Mouse (Mus musculus): ENCODE measurements around the gene Rest. TPM values are rescaled to one million over a fixed set of nuclear protein-coding genes. Genes with fewer than 3 reads are reported as not detected.

The Rest gene
- polyA plus RNA-seq, 1 experiment, result 7.3 TPM

- WGBS, result 92% methylated on average over 5 of the region's 5 CpGs
- Histone ChIP-seq H3K4me1 (ENCODE audit: control insufficient read depth, insufficient read depth, low read length) (no peaks in the 10 kb centered on the region; the same call in 1 of the 2 replicates), H3K4me3 (replicated peaks; ENCODE audit: extremely low read depth, low read depth, low read length) (no peak overlapping the region)
- TF ChIP-seq POLR2A (IDR thresholded peaks at IDR 0.05; ENCODE audit: borderline replicate concordance, extremely low read depth, low read depth, low read length) (no peak), CTCF (IDR thresholded peaks at IDR 0.05; ENCODE audit: insufficient read depth, low read length) (0 out of 2 replicates have a peak, but pooled peaks have one; percentile 8)
- peak; percentile 36 for DNase-seq
Measured at GRCm38 (mm10) chr5:77275950-77276349, 10.7 kb downstream of the Rest start.

GRCm38 (mm10) chr5:77277204-77277603, 11.9 kb downstream of the Rest start:
- 95% methylated on average over 6 of the region's 6 CpGs for WGBS
- Histone ChIP-seq H3K4me1 (ENCODE audit: control insufficient read depth, insufficient read depth, low read length) (no peaks in the 10 kb centered on the region; the same call in 1 of the 2 replicates), H3K4me3 (replicated peaks; ENCODE audit: extremely low read depth, low read depth, low read length) (no peak overlapping the region)
- TF ChIP-seq POLR2A (IDR thresholded peaks at IDR 0.05; ENCODE audit: borderline replicate concordance, extremely low read depth, low read depth, low read length), result no peak
- TF ChIP-seq CTCF (IDR thresholded peaks at IDR 0.05; ENCODE audit: insufficient read depth, low read length), result no peak
- DNase-seq, result no peak

GRCm38 (mm10) chr5:77281518-77282174, 16.4 kb downstream of the Rest start:
- no peak for DNase-seq
- Histone ChIP-seq H3K4me3 (replicated peaks; ENCODE audit: extremely low read depth, low read depth, low read length) (no peak overlapping the region), H3K4me1 (ENCODE audit: control insufficient read depth, insufficient read depth, low read length) (no peaks in the 10 kb centered on the region)
- no peak for TF ChIP-seq POLR2A (IDR thresholded peaks at IDR 0.05; ENCODE audit: borderline replicate concordance, extremely low read depth, low read depth, low read length)
- TF ChIP-seq CTCF (IDR thresholded peaks at IDR 0.05; ENCODE audit: insufficient read depth, low read length), result no peak
- WGBS, result 86% methylated on average over 20 of the region's 20 CpGs

- Histone ChIP-seq H3K4me3 (replicated peaks; ENCODE audit: extremely low read depth, low read depth, low read length) (no peak overlapping the region), H3K4me1 (ENCODE audit: control insufficient read depth, insufficient read depth, low read length) (no peaks in the 10 kb centered on the region)
- WGBS, result 84% methylated on average over 9 of the region's 9 CpGs
- TF ChIP-seq CTCF (IDR thresholded peaks at IDR 0.05; ENCODE audit: insufficient read depth, low read length) (no peak), POLR2A (IDR thresholded peaks at IDR 0.05; ENCODE audit: borderline replicate concordance, extremely low read depth, low read depth, low read length) (no peak)
- no peak for DNase-seq
Measured at GRCm38 (mm10) chr5:77282242-77282641, 17.0 kb downstream of the Rest start.

- no peak for DNase-seq
- Histone ChIP-seq H3K4me3 (replicated peaks; ENCODE audit: extremely low read depth, low read depth, low read length) (no peak overlapping the region), H3K4me1 (ENCODE audit: control insufficient read depth, insufficient read depth, low read length) (no peaks in the 10 kb centered on the region)
- WGBS, result 81% methylated on average over 7 of the region's 7 CpGs
- no peak for TF ChIP-seq POLR2A (IDR thresholded peaks at IDR 0.05; ENCODE audit: borderline replicate concordance, extremely low read depth, low read depth, low read length)
- no peak for TF ChIP-seq CTCF (IDR thresholded peaks at IDR 0.05; ENCODE audit: insufficient read depth, low read length)
Measured at GRCm38 (mm10) chr5:77285685-77286084, 20.4 kb downstream of the Rest start.

- DNase-seq, result no peak
- WGBS, result 89% methylated on average over 5 of the region's 5 CpGs
- H3K4me1 ChIP-seq (ENCODE audit: control insufficient read depth, insufficient read depth, low read length), result no peaks in the 10 kb centered on the region
- no peak overlapping the region for H3K4me3 ChIP-seq (replicated peaks; ENCODE audit: extremely low read depth, low read depth, low read length)
- no peak for TF ChIP-seq CTCF (IDR thresholded peaks at IDR 0.05; ENCODE audit: insufficient read depth, low read length)
- no peak for TF ChIP-seq POLR2A (IDR thresholded peaks at IDR 0.05; ENCODE audit: borderline replicate concordance, extremely low read depth, low read depth, low read length)
Measured at GRCm38 (mm10) chr5:77286904-77287303, 21.6 kb downstream of the Rest start.

GRCm38 (mm10) chr5:77287901-77288300, 22.6 kb downstream of the Rest start:
- 78% methylated on average over 6 of the region's 6 CpGs for WGBS
- H3K4me3 ChIP-seq (replicated peaks; ENCODE audit: extremely low read depth, low read depth, low read length), result no peak overlapping the region
- TF ChIP-seq POLR2A (IDR thresholded peaks at IDR 0.05; ENCODE audit: borderline replicate concordance, extremely low read depth, low read depth, low read length) (no peak), CTCF (IDR thresholded peaks at IDR 0.05; ENCODE audit: insufficient read depth, low read length) (no peak)
- DNase-seq, result no peak
- H3K4me1 ChIP-seq (ENCODE audit: control insufficient read depth, insufficient read depth, low read length), result no peaks in the 10 kb centered on the region

- WGBS, result 77% methylated on average over 8 of the region's 8 CpGs
- TF ChIP-seq POLR2A (IDR thresholded peaks at IDR 0.05; ENCODE audit: borderline replicate concordance, extremely low read depth, low read depth, low read length) (no peak), CTCF (IDR thresholded peaks at IDR 0.05; ENCODE audit: insufficient read depth, low read length) (no peak)
- Histone ChIP-seq H3K4me1 (ENCODE audit: control insufficient read depth, insufficient read depth, low read length) (no peaks in the 10 kb centered on the region), H3K4me3 (replicated peaks; ENCODE audit: extremely low read depth, low read depth, low read length) (no peak overlapping the region)
- no peak for DNase-seq
Measured at GRCm38 (mm10) chr5:77289686-77290085, 24.4 kb downstream of the Rest start.

- 92% methylated on average over 2 of the region's 2 CpGs for WGBS
- H3K4me1 ChIP-seq (ENCODE audit: control insufficient read depth, insufficient read depth, low read length), result no peaks in the 10 kb centered on the region
- no peak for DNase-seq
- H3K4me3 ChIP-seq (replicated peaks; ENCODE audit: extremely low read depth, low read depth, low read length), result no peak overlapping the region
- TF ChIP-seq POLR2A (IDR thresholded peaks at IDR 0.05; ENCODE audit: borderline replicate concordance, extremely low read depth, low read depth, low read length) (no peak), CTCF (IDR thresholded peaks at IDR 0.05; ENCODE audit: insufficient read depth, low read length) (no peak)
Measured at GRCm38 (mm10) chr5:77290606-77291005, 25.3 kb downstream of the Rest start.

- DNase-seq, result no peak
- no peak overlapping the region for H3K4me3 ChIP-seq (replicated peaks; ENCODE audit: extremely low read depth, low read depth, low read length)
- 83% methylated on average over 7 of the region's 7 CpGs for WGBS
- no peaks in the 10 kb centered on the region for H3K4me1 ChIP-seq (ENCODE audit: control insufficient read depth, insufficient read depth, low read length)
- TF ChIP-seq CTCF (IDR thresholded peaks at IDR 0.05; ENCODE audit: insufficient read depth, low read length) (no peak), POLR2A (IDR thresholded peaks at IDR 0.05; ENCODE audit: borderline replicate concordance, extremely low read depth, low read depth, low read length) (no peak)
Measured at GRCm38 (mm10) chr5:77292803-77293522, 27.7 kb downstream of the Rest start.
